Mouse (Mus musculus) Muller cell, postnatal 12 days (primary cell): ENCODE measurements at regions not wholly inside any gene's neighbourhood (a gene's known extent, or its start where the extent isn't known, plus 50 kb on each side); places are given as distances from the start of the nearest gene placed in this dataset.

ENCODE experiments used
- DNase-seq: peaks from one replicate; pipeline ENCODE4 v3.0.0-alpha.2; 2015; ENCODE audit errors: inconsistent ontology term

GRCm38 (mm10) chr4:105459991-105460688, 303.0 kb downstream of the Plpp3 start:
- peak; percentile 88 for DNase-seq

- DNase-seq = no peak
Observed at GRCm38 (mm10) chr4:105460689-105461005, 303.5 kb downstream of the Plpp3 start.

- no peak for DNase-seq
Observed at GRCm38 (mm10) chr4:105467811-105468210, 310.7 kb downstream of the Plpp3 start.

- DNase-seq = no peak
Observed at GRCm38 (mm10) chr4:105469300-105469821, 312.2 kb downstream of the Plpp3 start.

GRCm38 (mm10) chr4:105474765-105475560, 314.7 kb upstream of the Gm12728 start:
- DNase-seq = peak; percentile 91

- no peak for DNase-seq
Observed at GRCm38 (mm10) chr4:105476332-105476731, 313.3 kb upstream of the Gm12728 start.

- no peak for DNase-seq
Observed at GRCm38 (mm10) chr4:105486376-105486775, 303.3 kb upstream of the Gm12728 start.

GRCm38 (mm10) chr4:105496176-105496575, 293.5 kb upstream of the Gm12728 start:
- DNase-seq = no peak

- DNase-seq = no peak
Observed at GRCm38 (mm10) chr4:105506190-105506589, 283.5 kb upstream of the Gm12728 start.

- no peak for DNase-seq
Observed at GRCm38 (mm10) chr4:105507221-105507620, 282.4 kb upstream of the Gm12728 start.

GRCm38 (mm10) chr4:105509091-105509490, 280.6 kb upstream of the Gm12728 start:
- DNase-seq = no peak

- DNase-seq = no peak
Observed at GRCm38 (mm10) chr4:105510406-105510805, 279.3 kb upstream of the Gm12728 start.

- DNase-seq = no peak
Observed at GRCm38 (mm10) chr4:105525135-105525534, 264.5 kb upstream of the Gm12728 start.

GRCm38 (mm10) chr4:105526755-105527154, 262.9 kb upstream of the Gm12728 start:
- no peak for DNase-seq

- no peak for DNase-seq
Observed at GRCm38 (mm10) chr4:105527316-105527715, 262.4 kb upstream of the Gm12728 start.

- DNase-seq = no peak
Observed at GRCm38 (mm10) chr4:105531651-105532425, 257.8 kb upstream of the Gm12728 start.

- no peak for DNase-seq
Observed at GRCm38 (mm10) chr4:105535451-105535850, 254.2 kb upstream of the Gm12728 start.

GRCm38 (mm10) chr4:105545486-105545885, 244.2 kb upstream of the Gm12728 start:
- no peak for DNase-seq

GRCm38 (mm10) chr4:105549744-105550440, 239.8 kb upstream of the Gm12728 start:
- DNase-seq = no peak

- DNase-seq = no peak
Observed at GRCm38 (mm10) chr4:105551966-105552685, 237.5 kb upstream of the Gm12728 start.

- DNase-seq = no peak
Observed at GRCm38 (mm10) chr4:105554994-105555393, 234.7 kb upstream of the Gm12728 start.
